Mouse (Mus musculus): ENCODE measurements around the gene 9230102O04Rik. TPM values are rescaled to one million over a fixed set of nuclear protein-coding genes. Genes with fewer than 3 reads are reported as not detected.

9230102O04Rik gene
- polyA plus RNA-seq, 1 experiment, result not detected

- DNase-seq (ENCODE audit: low read depth, low spot score), result no peak
- WGBS, result 8% methylated on average over 7 of the region's 7 CpGs
These were observed 2.3 kb downstream of the 9230102O04Rik start for GRCm38 (mm10) chr2:9886921-9887610.

GRCm38 (mm10) chr2:9886031-9886430 is 3.3 kb downstream of the 9230102O04Rik start:
- 56% methylated on average over 3 of the region's 3 CpGs for WGBS
- DNase-seq (ENCODE audit: low read depth, low spot score), result no peak

GRCm38 (mm10) chr2:9885217-9885770 is 4.0 kb downstream of the 9230102O04Rik start:
- WGBS, result 23% methylated on average over 14 of the region's 14 CpGs
- DNase-seq (ENCODE audit: low read depth, low spot score), result no peak

- DNase-seq (ENCODE audit: low read depth, low spot score), result no peak
- 16% methylated on average over 15 of the region's 15 CpGs for WGBS
These were observed 4.7 kb downstream of the 9230102O04Rik start for GRCm38 (mm10) chr2:9884533-9885216.

DNA sequence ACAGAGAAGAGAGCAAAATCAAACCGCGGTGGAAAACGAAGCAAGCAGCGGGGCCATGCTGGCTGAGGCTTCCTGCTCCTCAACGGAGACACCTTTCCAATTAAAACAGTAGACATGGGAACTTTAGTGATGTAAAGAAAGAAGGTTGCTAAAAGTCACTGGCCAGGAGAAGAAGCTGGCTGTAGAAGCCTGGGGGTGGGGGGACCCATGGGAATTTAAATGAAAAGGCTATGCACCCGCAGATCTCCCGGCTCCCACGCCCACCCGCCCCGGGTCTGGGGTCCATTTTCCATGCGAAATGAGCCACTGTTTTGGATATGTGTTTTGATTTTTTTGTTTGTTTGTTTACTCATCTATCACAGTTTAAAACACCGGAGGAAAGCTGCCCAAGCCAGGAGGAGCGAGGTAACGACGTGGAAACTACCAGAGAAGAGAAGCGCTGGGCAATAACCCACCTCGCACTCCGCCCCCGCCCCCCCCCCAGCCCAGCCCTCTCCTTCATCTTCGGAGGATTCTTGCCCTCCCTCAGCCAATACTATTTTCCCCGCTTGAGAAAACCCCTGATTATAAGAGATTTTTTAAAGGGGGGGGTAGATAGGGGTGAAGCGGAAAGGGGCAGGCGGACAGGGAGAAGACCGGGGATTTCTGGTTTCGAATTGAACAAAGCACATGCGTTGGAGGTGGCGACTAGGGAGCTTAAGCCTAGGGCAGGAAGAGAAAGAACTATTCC is 5.4 kb downstream of the 9230102O04Rik start:
- DNase-seq (ENCODE audit: low read depth, low spot score), result no peak
- WGBS, result 5% methylated on average over 27 of the region's 27 CpGs

DNA sequence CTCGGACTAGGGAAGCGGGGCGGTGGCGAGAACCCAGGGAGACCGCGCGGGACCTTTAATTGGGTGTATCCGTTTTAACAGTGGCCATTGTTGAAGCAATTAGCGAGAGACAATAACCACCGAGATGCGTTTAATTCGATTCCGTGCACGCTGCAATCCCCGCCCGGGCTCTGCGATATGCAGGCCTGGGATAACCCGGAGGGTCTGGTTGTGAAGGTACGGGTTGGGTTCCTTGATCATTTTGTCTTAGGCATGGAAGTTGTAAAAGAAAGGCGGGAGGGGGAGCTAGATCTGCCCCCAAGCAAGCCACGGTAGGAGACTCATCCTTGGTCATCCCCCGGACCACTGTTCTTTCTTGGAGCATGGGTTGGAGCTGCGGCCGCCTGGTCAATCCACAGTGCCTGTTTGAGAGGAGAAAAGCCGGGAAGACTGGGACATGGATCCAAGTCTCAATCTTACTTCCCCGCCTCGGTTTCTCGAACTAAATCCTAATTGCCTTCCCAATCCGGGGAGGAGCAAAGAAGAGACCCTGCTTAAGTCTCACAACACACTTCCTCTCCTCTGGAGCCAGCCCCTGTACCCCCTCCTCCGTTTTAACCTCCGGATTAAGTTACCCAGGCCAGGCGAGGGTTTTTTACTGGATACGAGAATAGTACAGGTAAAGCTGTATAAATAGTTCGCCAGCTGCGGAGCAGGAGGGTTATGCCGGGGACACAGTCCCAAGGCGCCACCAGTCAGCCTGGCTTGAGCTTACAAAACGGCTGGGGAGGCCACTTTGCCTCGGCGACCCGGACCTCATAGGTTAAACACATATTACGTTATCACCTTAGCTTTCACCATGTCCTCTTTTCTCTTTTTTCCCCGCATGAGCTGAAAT is 6.2 kb downstream of the 9230102O04Rik start:
- 2% methylated on average over 43 of the region's 43 CpGs for WGBS
- DNase-seq (ENCODE audit: low read depth, low spot score), result no peak

DNA sequence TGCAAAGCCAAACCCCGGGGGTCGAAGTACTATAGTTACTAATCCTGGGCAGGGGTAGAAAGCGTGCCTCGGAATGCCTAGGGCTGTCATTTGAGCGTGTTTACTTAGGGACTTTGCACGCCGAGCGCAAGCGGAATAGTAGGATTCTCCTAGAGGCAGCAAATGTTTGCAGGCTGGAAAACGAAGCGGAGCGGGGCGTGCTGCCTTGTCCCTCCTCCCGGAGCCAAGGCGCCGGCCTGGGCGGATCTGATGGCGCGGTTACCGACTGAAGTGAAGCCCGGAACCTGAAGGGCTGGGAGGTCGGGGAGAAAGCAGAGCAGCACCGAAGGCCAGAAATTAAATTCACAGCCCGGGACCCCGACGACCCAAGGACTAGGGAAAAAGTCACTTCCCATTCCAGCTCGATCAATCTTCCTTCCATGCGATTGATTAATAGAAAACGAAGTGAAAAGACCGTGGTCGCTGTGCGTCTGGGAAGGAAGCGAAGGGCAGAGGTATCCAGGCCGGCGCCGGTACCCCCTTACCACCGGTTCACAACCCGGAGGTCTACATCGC is 6.9 kb downstream of the 9230102O04Rik start:
- WGBS, result 2% methylated on average over 39 of the region's 39 CpGs

DNA sequence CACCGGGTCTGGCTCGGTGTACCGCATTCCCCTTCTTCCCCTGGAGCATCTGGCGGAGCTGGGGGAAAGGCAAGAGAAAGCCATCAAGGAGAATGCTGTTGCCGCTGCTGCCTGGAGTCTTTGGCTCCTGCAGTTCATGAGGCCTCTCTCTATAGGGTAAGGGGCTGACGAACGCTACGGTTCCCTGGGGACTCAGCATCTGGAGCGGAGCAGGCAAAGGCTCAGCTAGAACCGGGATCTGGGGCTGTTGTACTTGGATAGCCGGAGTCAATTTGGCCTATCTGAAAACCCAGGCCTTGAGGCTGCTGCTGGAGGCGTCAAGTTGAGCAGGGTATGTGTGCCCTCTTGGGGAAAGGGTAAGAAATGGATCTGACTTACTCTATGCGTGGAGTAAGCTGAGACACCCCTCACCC is 7.7 kb downstream of the 9230102O04Rik start:
- no peak for DNase-seq (ENCODE audit: low read depth, low spot score)
- WGBS, result 7% methylated on average over 13 of the region's 13 CpGs

More for the DNA sequence above, 6.9 kb downstream of the 9230102O04Rik start:
- no peak for DNase-seq (ENCODE audit: low read depth, low spot score)

- DNase-seq (ENCODE audit: low read depth, low spot score), result no peak
- WGBS, result 6% methylated on average over 35 of the region's 35 CpGs
These were observed 8.2 kb downstream of the 9230102O04Rik start, which contains the start of gene 4930412O13Rik for GRCm38 (mm10) chr2:9881051-9881591. Gene 4930412O13Rik (plus strand): TSS chr2:9881252.

- no peak for DNase-seq (ENCODE audit: low read depth, low spot score)
- 13% methylated on average over 11 of the region's 11 CpGs for WGBS
These were observed 9.1 kb downstream of the 9230102O04Rik start for GRCm38 (mm10) chr2:9880271-9880670.

DNA sequence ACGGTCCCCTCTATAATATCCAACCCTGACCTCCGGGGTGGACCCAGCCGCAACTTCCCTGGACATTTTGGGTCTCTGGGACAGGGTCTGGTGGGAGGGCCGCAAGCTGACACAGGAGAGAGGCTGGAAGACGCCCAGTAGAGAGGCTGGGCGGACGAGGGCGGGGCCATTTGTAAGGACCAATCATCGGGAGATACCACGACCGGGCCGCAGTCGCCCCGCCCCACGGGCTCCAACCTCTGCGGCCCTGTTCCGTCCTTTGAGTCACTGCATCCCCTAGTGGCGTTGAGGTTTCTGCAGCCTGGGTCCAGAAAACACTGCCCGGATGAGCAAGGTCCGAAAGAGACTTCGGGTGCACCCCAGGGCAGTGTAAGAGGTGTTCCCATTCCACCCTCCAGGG is 9.8 kb downstream of the 9230102O04Rik start:
- under 1% methylated on average over 21 of the region's 21 CpGs for WGBS

GRCm38 (mm10) chr2:9879092-9879491 is 10.2 kb downstream of the 9230102O04Rik start:
- peak; percentile 14 for DNase-seq (ENCODE audit: low read depth, low spot score)
- WGBS, result 1% methylated on average over 22 of the region's 22 CpGs

More for the DNA sequence above, 9.8 kb downstream of the 9230102O04Rik start:
- DNase-seq (ENCODE audit: low read depth, low spot score), result peak; percentile 70

- WGBS, result under 1% methylated on average over 33 of the region's 33 CpGs
These were observed 10.7 kb downstream of the 9230102O04Rik start for GRCm38 (mm10) chr2:9878564-9879081.

GRCm38 (mm10) chr2:9877966-9878563 is 11.3 kb downstream of the 9230102O04Rik start:
- WGBS, result 4% methylated on average over 19 of the region's 19 CpGs

More at GRCm38 (mm10) chr2:9878564-9879081, 10.7 kb downstream of the 9230102O04Rik start:
- DNase-seq (ENCODE audit: low read depth, low spot score), result no peak

GRCm38 (mm10) chr2:9877326-9877690 is 12.0 kb downstream of the 9230102O04Rik start:
- DNase-seq (ENCODE audit: low read depth, low spot score), result no peak
- 4% methylated on average over 35 of the region's 35 CpGs for WGBS

More at GRCm38 (mm10) chr2:9877966-9878563, 11.3 kb downstream of the 9230102O04Rik start:
- no peak for DNase-seq (ENCODE audit: low read depth, low spot score)

- DNase-seq (ENCODE audit: low read depth, low spot score), result no peak
These were observed 12.6 kb downstream of the 9230102O04Rik start for GRCm38 (mm10) chr2:9876621-9877325.

DNA sequence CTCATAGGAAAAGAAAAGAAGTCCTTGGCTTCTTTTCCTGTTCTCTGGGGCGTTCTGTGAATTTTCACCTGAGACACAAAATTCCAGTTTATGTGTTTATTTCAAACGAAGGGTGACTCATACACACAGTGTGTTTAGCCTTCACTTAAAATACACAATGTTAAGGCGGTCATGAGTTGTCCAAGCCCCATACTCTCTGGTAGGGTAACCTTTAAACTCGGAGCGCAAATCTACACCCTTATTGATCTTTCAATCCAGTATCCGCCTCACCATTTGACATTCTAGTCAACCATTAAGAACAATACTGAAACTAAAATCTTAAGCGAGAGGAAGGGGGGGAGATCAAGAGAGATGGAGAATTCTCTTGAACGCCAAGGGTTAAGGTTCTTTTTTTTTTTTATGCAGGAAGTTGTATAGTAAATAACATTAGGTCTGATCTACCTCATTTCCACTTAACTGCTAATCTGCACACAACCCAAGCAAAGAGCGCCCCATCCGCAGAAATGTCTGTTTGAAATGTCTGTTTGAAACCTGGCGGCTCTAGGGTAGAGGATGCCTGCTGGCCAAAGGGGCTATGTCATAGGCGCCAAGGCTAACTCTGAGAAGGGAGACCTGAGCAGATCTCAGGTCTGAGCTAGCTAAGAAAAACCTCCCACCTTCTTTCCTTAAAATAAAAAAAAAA is 13.5 kb downstream of the 9230102O04Rik start:
- DNase-seq (ENCODE audit: low read depth, low spot score), result no peak
- WGBS, result 75% methylated on average over 12 of the region's 12 CpGs

More at GRCm38 (mm10) chr2:9876621-9877325, 12.6 kb downstream of the 9230102O04Rik start:
- WGBS, result 34% methylated on average over 31 of the region's 31 CpGs
